Mouse (Mus musculus) liver, adult 2 months (tissue): ENCODE results near the gene Gkn1. TPM values are rescaled to one million over a fixed set of nuclear protein-coding genes. Genes with fewer than 3 reads are reported as not detected.

ENCODE experiments used
- DNase-seq: peaks from one replicate; pipeline ENCODE4 v3.0.0-alpha.2; 2011; ENCODE audit warnings: low read depth, low spot score; ENCODE audit errors: extremely low read depth
- H3K27ac ChIP-seq: fragments of 200-500 bp; replicated peaks from 2 replicates; pipeline ENCODE4 v1.5.1; 2012; ENCODE audit warnings: low read depth, mild to moderate bottlenecking, control low read depth, inconsistent platforms, low read length; ENCODE audit not compliant: insufficient read depth
- H3K27me3 ChIP-seq: fragments of 200-500 bp; 2 replicates; pipeline ENCODE4 v1.6.1; 2012; ENCODE audit warnings: mild to moderate bottlenecking, moderate library complexity, low read length, inconsistent platforms; ENCODE audit not compliant: control insufficient read depth, insufficient read depth
- H3K36me3 ChIP-seq: fragments of 200-500 bp; 2 replicates; pipeline ENCODE4 v1.6.1; 2012; ENCODE audit warnings: low read length, inconsistent platforms; ENCODE audit not compliant: control insufficient read depth, insufficient read depth
- H3K4me1 ChIP-seq: fragments of 200-500 bp; 2 replicates; pipeline ENCODE4 v1.6.1; 2011; ENCODE audit warnings: low read length; ENCODE audit not compliant: control insufficient read depth, insufficient read depth
- H3K4me3 ChIP-seq: fragments of 200-500 bp; 2 replicates; pipeline ENCODE4 v1.5.1; 2011; ENCODE audit warnings: low read depth, mild to moderate bottlenecking, control low read depth, low read length, moderate library complexity; ENCODE audit not compliant: insufficient read depth
- H3K79me2 ChIP-seq: fragments of 200-500 bp; 2 replicates; pipeline ENCODE4 v1.6.1; 2012; ENCODE audit warnings: inconsistent platforms, mild to moderate bottlenecking, low read length, moderate library complexity; ENCODE audit not compliant: control insufficient read depth, insufficient read depth
- H3K9ac ChIP-seq: fragments of 200-500 bp; 2 replicates; pipeline ENCODE4 v1.6.1; 2012; ENCODE audit warnings: low read depth, mild to moderate bottlenecking, control low read depth, inconsistent platforms, low read length
- CTCF ChIP-seq: fragments of 200-500 bp; IDR thresholded peaks from 2 replicates; pipeline ENCODE4 v1.5.1; 2011; ENCODE audit warnings: low read depth, low read length, control low read depth
- POLR2A ChIP-seq: fragments of 200-500 bp; IDR thresholded peaks from 2 replicates; pipeline ENCODE4 v1.6.1; 2011; ENCODE audit warnings: low read length, control low read depth; ENCODE audit not compliant: insufficient read depth; ENCODE audit errors: extremely low read depth
- WGBS: fragments of 180-500 bp; shearing (Covaris S2); methylation state at CpG from one replicate; pipeline ENCODE4 v1.1.7; 2018; 5-methylcytosine and 5-hydroxymethylcytosine counted together
- polyA plus RNA-seq: library from polyadenylated mRNA; depleted of rRNA; stranded (reverse); fragments of >200 nt; gene quantifications from 2 replicates; pipeline ENCODE4 v1.2.3, GENCODE M21; 2012; rRNA removed
- total RNA-seq: library from RNA; depleted of rRNA; stranded (reverse); fragments of >200 nt; gene quantifications from 2 replicates; pipeline ENCODE4 v1.2.3, GENCODE M21; 2014; rRNA removed

Gkn1 gene
- total and polyA plus RNA-seq, 2 experiments, result not detected

- Histone ChIP-seq H3K9ac (no peak overlapping the region), H3K4me1 (no peaks in the 10 kb centered on the region), H3K4me3 (no peak overlapping the region), H3K27ac (no peak overlapping the region), H3K36me3 (no peaks in the 10 kb centered on the region), H3K79me2 (no peaks in the 10 kb centered on the region), H3K27me3 (no peaks in the 10 kb centered on the region)
- 59% methylated on average over 8 of the region's 8 CpGs for WGBS
- TF ChIP-seq CTCF, result no peak
- TF ChIP-seq POLR2A, result no peak
- DNase-seq, result no peak
Measured at GRCm38 (mm10) chr6:87316966-87317365, 33.8 kb downstream of the Gkn1 start.

GRCm38 (mm10) chr6:87312761-87313160, 38.0 kb downstream of the Gkn1 start:
- H3K27me3 ChIP-seq, result no peaks in the 10 kb centered on the region
- H3K27ac ChIP-seq, result no peak overlapping the region
- 83% methylated on average over 4 of the region's 4 CpGs for WGBS
- H3K9ac ChIP-seq, result no peak overlapping the region
- H3K79me2 ChIP-seq, result no peaks in the 10 kb centered on the region
- TF ChIP-seq POLR2A (no peak), CTCF (no peak)
- no peaks in the 10 kb centered on the region for H3K36me3 ChIP-seq
- H3K4me3 ChIP-seq, result no peak overlapping the region
- no peaks in the 10 kb centered on the region for H3K4me1 ChIP-seq
- no peak for DNase-seq

DNA sequence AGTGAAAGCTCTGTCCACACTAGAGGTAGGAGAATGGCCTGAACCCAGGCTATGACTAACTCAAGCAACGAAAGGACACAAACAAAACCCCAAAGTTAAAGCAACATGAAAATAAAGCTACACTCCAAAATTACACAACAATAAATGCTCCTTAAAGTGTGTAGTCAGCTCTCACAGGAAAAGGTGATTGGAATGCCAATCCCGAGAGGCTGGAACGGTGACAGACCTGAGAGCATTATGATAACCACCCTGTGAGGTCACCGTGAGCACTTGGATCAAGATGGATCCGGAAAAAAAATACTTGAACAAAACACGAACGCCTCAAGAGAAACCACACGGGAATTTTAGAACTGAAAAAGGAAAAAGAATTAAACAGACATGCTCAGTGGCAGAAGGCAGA, 46.3 kb downstream of the Gkn1 start:
- no peak for DNase-seq
- Histone ChIP-seq H3K79me2 (no peaks in the 10 kb centered on the region), H3K36me3 (no peaks in the 10 kb centered on the region), H3K4me3 (no peak overlapping the region), H3K4me1 (no peaks in the 10 kb centered on the region), H3K27ac (no peak overlapping the region), H3K27me3 (no peaks in the 10 kb centered on the region), H3K9ac (no peak overlapping the region)
- no peak for TF ChIP-seq POLR2A
- no peak for TF ChIP-seq CTCF
- 81% methylated on average over 8 of the region's 8 CpGs for WGBS

DNA sequence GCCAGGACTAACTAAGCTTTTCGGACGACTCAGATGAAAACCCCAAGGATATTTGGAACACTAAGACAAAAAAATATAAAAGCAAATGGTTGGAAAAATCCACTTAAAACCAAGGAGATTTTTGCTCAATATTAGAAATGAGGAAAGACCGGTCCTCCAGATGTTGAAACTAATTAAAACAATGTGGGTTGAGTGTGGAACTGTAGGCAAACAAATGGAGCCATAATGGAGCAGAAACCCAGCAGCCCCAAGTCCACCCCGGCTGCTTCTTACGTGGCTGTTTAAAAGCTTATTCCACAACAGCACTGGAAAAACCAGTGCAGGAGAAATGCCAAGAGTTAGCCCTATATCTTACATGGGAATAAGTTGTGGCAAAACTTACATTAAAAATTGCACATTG, 48.0 kb downstream of the Gkn1 start:
- H3K79me2 ChIP-seq, result no peaks in the 10 kb centered on the region
- H3K27me3 ChIP-seq, result no peaks in the 10 kb centered on the region
- H3K36me3 ChIP-seq, result no peaks in the 10 kb centered on the region
- no peak for DNase-seq
- WGBS, result 91% methylated on average over 5 of the region's 5 CpGs
- TF ChIP-seq POLR2A (no peak), CTCF (no peak)
- H3K27ac ChIP-seq, result no peak overlapping the region
- H3K9ac ChIP-seq, result no peak overlapping the region
- no peak overlapping the region for H3K4me3 ChIP-seq
- H3K4me1 ChIP-seq, result no peaks in the 10 kb centered on the region

DNA sequence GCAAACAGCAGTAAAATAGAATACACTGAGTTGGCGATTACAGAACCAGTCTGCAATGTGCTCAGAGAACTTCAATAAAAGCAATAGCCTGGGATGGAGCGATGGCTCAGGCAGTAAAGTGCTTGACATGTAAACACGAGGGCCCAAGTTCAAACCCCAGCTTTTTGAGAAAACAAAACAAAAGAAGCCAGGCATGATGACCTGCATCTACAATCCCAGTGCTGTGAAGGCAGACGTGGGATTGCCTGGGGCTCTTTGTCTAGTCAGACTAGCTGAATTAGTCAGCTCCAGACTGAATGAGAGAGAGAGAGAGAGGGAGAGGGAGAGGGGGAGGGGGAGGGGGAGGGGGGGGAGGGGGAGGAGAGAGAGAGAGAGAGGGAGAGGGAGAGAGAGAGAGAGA, 48.8 kb downstream of the Gkn1 start:
- Histone ChIP-seq H3K4me1 (no peaks in the 10 kb centered on the region), H3K9ac (no peak overlapping the region), H3K27ac (no peak overlapping the region), H3K36me3 (no peaks in the 10 kb centered on the region), H3K4me3 (no peak overlapping the region), H3K27me3 (no peaks in the 10 kb centered on the region), H3K79me2 (no peaks in the 10 kb centered on the region)
- DNase-seq, result no peak
- TF ChIP-seq CTCF, result no peak
- no peak for TF ChIP-seq POLR2A
- WGBS, result 69% methylated on average over 4 of the region's 4 CpGs

Other genes with a start within 250 kb of the Gkn1 start
- gene D6Ertd527e, start 246.2 kb downstream of the Gkn1 start, total RNA-seq, result not detected in 2 replicates
- not detected in 2 replicates for gene D6Ertd527e, start 246.2 kb downstream of the Gkn1 start, polyA plus RNA-seq
- 0.92 and 1.0 TPM in 2 replicates for gene Antxr1, start 15.1 kb downstream of the Gkn1 start, total RNA-seq
- 0.28 and 0.37 TPM in 2 replicates for gene Antxr1, start 15.1 kb downstream of the Gkn1 start, polyA plus RNA-seq
- 0.34 TPM in 1 of 2 replicates, not detected in the other for gene Gkn2, start 22.4 kb upstream of the Gkn1 start, total RNA-seq
- not detected in 2 replicates for gene Gkn2, start 22.4 kb upstream of the Gkn1 start, polyA plus RNA-seq
- gene Gkn3, start 38.0 kb upstream of the Gkn1 start, total RNA-seq, result 0.47 TPM in 1 of 2 replicates, not detected in the other
- not detected in 2 replicates for gene Gkn3, start 38.0 kb upstream of the Gkn1 start, polyA plus RNA-seq
- gene Bmp10, start 78.1 kb upstream of the Gkn1 start, total RNA-seq, result 4.0 and 4.3 TPM in 2 replicates
- gene Bmp10, start 78.1 kb upstream of the Gkn1 start, polyA plus RNA-seq, result 1.3 and 1.7 TPM in 2 replicates
- 1.5 and 1.6 TPM in 2 replicates for gene Arhgap25, start 182.3 kb upstream of the Gkn1 start, total RNA-seq
- 0.16 and 0.40 TPM in 2 replicates for gene Arhgap25, start 182.3 kb upstream of the Gkn1 start, polyA plus RNA-seq
- gene Prokr1, start 239.8 kb upstream of the Gkn1 start, total RNA-seq, result 0.07 and 0.09 TPM in 2 replicates
- gene Prokr1, start 239.8 kb upstream of the Gkn1 start, polyA plus RNA-seq, result 0.04 and 0.07 TPM in 2 replicates